Mouse (Mus musculus): ENCODE data around the gene Slc28a3.

GRCm38 (mm10) chr13:58637360-58638002 is 26.8 kb upstream of the Slc28a3 start:
- TF ChIP-seq CTCF (IDR thresholded peaks at IDR 0.05; ENCODE audit: extremely low read depth, insufficient read depth, low read length) (peak; percentile 87), POLR2A (IDR thresholded peaks at IDR 0.05; ENCODE audit: extremely low read depth, insufficient read depth, low read length) (no peak)
